Mouse (Mus musculus): Measurements from ENCODE around the gene Tm4sf19.
A peak's percentile ranks its signal among the peaks of the same experiment; 100 is the strongest.
"Not testable (repeated sequence)": the region's sequence is repeated elsewhere in the genome, so short reads cannot be mapped to it uniquely, and the experiment has no call there.

The Tm4sf19 gene

DNA sequence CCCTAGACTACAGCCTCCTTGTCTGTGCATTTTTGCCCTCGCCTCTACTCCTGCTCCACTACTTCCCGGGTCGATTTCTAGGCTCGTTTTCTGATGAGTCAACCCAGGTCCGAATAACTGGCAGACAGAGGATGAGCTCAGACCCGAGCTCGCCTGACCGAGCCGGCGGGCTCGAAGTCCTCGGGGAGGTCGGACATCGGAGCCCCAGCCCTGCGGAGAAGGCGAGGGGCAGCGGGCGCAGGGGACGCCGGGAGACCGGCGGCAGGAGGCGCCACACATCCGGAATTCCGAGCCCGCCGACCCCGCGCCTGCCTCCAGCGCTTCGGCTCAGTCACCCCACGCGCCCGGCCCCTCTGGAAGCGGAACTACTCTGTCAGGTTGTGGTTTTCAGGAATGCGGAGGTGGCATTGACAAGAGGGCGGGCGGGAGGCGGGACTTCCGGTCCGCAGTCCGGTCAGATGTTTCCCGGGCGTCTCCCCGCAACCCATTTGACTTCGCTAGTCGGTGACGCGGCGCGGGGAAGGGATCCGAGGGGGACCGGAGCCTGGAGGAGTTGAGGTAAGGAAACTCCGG, 30.3 kb downstream of the Tm4sf19 start, which contains the start of gene Pcyt1a:
Gene Pcyt1a, plus strand, starts transcription at position 448 of the 573 bp plus-strand sequence.
- peak; percentile 85 for DNase-seq (ENCODE audit: low spot score)

DNA sequence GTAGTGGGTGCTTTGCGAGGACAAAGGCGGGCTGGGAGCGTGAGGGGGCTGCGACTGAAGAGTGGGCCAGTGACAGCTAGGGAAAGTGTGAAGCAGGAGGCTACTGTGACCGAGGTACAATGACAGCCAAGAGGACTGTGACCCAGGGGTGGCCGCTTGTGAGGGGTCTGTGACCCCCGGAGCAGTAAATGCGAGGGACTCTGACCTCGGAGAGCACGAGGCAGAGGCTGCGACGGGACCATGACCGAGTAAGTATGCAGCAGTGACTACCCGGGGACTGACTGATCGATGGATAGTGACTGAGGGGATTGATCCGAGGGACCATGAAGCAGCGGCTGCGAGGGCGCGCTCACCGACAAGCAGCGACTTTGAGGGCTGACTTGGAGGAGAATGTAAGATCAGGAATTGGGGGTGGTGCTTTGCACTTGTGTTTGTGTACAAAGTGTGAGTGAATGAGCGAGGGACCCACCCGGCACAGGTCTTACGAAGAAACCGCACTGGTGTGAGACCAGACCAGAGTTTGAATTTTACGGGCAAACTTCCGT, 30.8 kb downstream of the Tm4sf19 start:
- DNase-seq (ENCODE audit: low spot score), result no peak

DNA sequence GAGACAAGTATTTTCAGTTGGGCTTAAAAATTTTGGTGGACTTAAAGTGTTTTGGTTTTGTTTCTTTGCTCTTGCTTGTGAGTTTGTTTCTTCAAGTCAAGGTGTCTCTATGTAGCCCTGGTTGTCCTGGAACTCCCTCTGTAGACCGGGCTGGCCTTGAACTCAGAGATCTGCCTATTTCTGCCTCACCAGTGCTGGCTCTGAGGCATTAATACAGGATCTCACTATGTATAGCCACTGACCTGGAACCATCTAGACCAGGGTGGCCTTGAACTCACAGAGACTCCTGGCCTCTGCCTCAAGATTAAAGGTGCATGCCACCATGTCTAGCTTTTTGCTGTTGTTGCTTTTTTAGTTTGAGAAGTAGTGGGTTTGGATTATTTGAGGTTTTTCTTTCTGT, 31.6 kb downstream of the Tm4sf19 start:
- no peak for DNase-seq (ENCODE audit: low spot score)

GRCm38 (mm10) chr16:32433138-32433537, 32.8 kb downstream of the Tm4sf19 start:
- no peak for DNase-seq (ENCODE audit: low spot score)

GRCm38 (mm10) chr16:32434066-32434465, 33.8 kb downstream of the Tm4sf19 start:
- no peak for DNase-seq (ENCODE audit: low spot score)

- no peak for DNase-seq (ENCODE audit: low spot score)
Observed at GRCm38 (mm10) chr16:32434691-32435090, 34.4 kb downstream of the Tm4sf19 start.

- no peak for DNase-seq (ENCODE audit: low spot score)
Observed at GRCm38 (mm10) chr16:32436657-32437056, 36.4 kb downstream of the Tm4sf19 start.

- no peak for DNase-seq (ENCODE audit: low spot score)
Observed at GRCm38 (mm10) chr16:32437266-32437665, 37.0 kb downstream of the Tm4sf19 start.

DNA sequence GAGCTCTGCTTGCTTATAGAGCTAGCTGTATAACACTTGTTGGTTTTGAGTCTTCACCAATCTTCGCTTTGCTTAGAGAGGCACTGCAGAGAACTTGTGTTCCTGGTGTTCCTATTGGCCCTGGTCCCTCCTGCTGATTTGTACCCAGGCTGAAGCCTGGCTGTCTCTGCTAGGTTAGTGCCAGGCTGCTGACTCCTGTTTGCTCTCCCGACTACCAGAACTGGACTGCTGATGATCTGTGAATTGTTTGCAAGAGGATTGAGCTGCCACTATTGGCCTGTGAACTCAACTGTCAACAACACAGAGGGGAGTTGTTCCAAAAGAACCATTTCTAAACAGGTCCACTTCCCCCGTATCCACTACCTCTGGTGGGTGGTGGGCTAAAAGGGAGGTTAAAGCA, 41.1 kb downstream of the Tm4sf19 start:
- no peak for DNase-seq (ENCODE audit: low spot score)

GRCm38 (mm10) chr16:32444615-32445014, 44.3 kb downstream of the Tm4sf19 start:
- DNase-seq (ENCODE audit: low spot score), result not testable (repeated sequence)

- DNase-seq (ENCODE audit: low spot score), result no peak
Observed at GRCm38 (mm10) chr16:32445558-32445957, 45.3 kb downstream of the Tm4sf19 start.

DNA sequence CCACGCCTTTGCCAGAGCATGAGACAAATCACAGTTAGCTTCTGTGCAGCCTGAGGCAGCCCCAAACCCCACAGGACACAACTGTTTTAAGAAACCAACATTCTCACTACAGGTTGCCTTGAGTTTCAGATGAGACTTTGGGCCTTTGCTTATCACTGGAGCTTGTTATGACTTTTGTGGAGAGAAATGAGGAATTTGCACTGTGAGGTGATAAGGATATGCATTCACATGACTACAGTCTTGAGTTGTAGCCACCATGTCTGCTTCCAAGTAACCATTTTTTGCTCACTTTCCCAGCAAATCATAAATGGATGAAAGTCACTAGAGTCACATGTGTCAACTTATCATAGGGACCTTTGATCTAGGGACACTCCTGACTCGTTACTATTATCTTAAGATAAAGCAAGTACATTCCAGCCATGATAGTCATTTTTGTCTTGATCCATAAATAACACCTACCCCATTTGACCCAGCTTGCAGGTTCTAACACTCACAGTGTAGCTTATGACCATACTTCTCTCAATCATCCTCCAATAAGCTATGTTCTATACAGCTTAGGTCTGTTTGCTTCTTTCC, 46.3 kb downstream of the Tm4sf19 start:
- no peak for DNase-seq (ENCODE audit: low spot score)

DNA sequence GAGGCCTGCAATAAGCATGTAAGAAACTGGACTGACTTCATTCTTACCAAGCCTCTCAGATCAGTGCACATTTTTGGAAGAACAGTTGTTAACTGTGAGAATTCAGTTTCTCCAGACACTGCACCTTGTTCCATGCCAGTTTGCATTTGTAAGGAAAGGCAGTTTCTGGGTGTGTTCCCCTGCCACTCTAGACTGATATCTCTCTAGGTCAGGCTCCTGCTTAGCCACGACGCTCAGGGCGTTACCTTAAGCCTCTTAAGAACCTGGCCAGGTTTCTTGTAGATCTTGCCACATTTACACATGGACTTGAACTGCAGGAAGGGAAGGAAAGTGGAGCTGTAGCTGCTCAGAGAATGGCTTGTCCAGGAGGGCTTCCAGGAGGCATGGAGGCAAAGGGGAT, 49.4 kb downstream of the Tm4sf19 start:
- DNase-seq (ENCODE audit: low spot score), result no peak

DNA sequence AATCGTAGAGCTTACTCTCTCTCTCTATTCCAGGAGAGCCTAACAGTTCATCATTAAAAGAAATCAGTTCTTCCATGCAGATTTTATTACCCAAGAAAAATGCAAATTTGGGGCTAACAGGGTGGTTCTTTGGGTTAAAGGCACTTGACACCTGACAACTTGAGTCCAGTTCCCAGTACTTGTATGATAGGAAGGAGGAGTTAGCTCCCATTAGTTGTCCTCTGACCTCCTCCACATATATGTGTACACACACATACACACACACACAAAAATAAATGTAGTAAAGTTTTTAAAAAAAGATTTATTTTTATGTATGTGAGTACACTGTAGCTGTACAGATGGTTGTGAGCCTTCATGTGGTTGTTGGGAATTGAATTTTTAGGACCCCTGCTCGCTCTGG, 49.8 kb downstream of the Tm4sf19 start:
- DNase-seq (ENCODE audit: low spot score), result no peak

DNA sequence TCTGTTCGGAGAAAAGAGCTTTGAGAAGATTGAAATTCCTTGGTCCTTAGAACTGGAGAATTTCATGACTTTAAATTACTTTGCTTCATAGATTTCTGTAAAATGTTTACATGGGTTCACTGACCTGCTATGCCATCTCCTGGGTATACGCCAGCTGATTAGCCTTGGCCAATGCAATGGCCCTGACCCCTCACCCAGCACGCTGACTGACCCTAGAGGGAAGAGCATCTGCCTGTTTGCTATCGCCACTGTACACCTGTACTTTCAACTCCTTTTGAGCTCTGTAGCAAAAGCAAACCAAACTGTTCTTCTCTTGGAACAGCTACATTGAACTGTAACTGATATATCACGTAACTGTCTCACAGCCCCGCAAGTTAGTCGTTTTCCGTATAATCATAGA, 52.8 kb downstream of the Tm4sf19 start:
- DNase-seq (ENCODE audit: low spot score), result no peak

- DNase-seq (ENCODE audit: low spot score), result no peak
Observed at GRCm38 (mm10) chr16:32454646-32455045, 54.3 kb downstream of the Tm4sf19 start.

DNA sequence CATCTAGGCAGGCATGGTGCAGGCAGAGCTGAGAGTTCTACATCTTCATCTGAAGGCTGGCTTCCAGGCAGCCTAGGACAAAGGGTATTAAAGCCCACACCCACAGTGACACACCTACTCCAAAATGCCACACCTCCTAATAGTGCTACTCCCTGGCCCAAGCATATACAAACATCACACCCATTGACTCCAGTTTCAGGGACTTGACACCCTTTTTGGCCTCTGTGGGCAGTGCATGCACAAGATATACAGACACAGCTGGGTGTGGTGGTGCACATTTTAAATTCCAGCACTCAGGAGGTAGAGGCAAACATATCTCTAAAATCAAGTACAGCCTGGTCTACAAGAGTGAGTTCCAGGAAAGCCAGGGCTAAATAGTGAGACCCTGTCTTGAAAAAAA, 55.8 kb downstream of the Tm4sf19 start:
- no peak for DNase-seq (ENCODE audit: low spot score)

- DNase-seq (ENCODE audit: low spot score), result no peak
Observed at GRCm38 (mm10) chr16:32456761-32457160, 56.5 kb downstream of the Tm4sf19 start.
